Mouse (Mus musculus): Measurements from ENCODE around the gene Sh2b1.

The Sh2b1 gene

DNA sequence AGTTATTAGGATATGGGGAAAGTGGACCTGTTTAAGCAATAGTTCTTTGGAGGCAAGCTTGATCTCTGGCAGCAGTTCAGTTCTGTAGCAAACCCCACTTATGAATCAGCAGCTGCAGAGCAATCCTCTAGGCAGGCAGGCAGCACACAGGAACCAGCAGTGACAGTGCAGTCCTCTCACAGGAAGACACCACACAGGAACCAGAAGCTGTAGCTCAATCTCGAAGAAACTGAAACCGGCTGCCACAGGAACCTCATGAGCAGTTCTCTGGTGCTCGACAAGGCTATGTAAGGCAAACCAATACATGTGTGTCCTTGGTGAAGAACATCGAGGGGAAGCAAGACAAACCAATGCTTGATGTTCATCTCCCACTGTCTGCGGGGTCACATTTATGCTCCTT, 53.5 kb downstream of the Sh2b1 start:
- DNase-seq (ENCODE audit: extremely low spot score, low spot score), result no peak

DNA sequence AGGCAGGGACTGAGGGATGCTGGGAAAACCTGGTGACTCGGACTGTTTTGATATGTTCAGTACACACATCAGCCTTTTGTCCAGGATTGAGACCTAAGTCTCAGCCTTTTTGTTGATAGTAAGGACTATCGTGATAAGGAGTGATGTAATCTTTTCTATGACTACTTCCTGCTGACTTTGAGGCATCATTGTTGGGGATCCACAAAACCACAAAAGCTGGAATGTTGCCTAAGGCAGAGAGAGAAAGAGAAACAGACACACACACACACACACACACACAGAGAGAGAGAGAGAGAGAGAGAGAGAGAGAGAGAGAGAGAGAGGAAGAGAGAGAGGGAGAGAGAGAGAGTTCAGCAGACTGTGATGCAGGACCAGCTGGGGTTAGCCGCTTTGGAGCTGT, 56.7 kb downstream of the Sh2b1 start:
- no peak for DNase-seq (ENCODE audit: extremely low spot score, low spot score)

DNA sequence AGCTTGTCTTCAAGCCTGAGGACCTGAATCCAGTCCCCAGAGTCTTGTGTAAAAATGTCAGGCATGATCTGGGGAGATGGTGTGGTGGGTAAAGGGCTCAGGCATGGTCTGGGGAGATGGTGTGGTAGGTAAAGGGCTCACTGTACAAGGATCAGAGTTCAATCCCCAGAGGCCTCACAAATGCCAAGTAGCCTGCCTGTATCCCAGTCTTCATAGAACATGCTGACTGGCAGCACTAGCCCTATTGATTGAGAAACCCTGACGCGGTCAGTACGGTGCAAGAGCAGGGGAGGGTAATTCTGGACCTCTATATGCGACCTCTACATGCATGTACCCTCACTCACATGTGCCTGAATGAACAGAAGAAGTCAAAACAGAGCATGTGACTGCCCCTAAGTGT, 57.6 kb downstream of the Sh2b1 start:
- DNase-seq (ENCODE audit: extremely low spot score, low spot score), result no peak

DNA sequence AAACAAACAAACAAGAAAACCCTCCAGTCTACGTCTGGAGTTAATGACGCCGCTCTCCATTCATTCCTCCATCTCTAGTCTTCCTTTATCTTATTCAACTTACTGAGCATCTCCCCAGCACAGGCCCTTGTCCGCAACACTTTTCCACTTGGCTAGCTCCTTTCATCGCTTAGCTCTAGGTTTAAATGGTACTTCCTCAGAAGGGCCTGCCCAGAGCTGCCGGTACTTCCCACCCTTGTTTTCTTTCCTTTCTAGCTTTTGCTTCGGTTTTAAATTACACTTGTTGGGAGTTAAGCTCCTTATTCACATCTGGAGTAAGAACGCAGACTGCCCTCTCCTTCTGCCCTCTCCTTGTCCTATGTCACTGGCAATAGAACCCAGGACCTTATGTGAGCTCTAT, 58.2 kb downstream of the Sh2b1 start:
- no peak for DNase-seq (ENCODE audit: extremely low spot score, low spot score)
